Mouse (Mus musculus) heart, adult 18-20 months (tissue): Measurements from ENCODE around the gene Focad. TPM values are rescaled to one million over a fixed set of nuclear protein-coding genes. Genes with fewer than 3 reads are reported as not detected.

Experiments used
- DNase-seq, 2 experiments: peaks; one replicate each; pipeline ENCODE4 v3.0.0; 2021 to 2022; ENCODE audit warnings: mixed read lengths in 1 of 2
- total RNA-seq, 2 experiments: library from RNA; stranded (reverse); gene quantifications; 2 replicates each; pipeline ENCODE4 v1.2.3; 2021

Gene Focad
- total RNA-seq, 2 experiments from 2014 or later, result 15.9 to 16.9 TPM

DNA sequence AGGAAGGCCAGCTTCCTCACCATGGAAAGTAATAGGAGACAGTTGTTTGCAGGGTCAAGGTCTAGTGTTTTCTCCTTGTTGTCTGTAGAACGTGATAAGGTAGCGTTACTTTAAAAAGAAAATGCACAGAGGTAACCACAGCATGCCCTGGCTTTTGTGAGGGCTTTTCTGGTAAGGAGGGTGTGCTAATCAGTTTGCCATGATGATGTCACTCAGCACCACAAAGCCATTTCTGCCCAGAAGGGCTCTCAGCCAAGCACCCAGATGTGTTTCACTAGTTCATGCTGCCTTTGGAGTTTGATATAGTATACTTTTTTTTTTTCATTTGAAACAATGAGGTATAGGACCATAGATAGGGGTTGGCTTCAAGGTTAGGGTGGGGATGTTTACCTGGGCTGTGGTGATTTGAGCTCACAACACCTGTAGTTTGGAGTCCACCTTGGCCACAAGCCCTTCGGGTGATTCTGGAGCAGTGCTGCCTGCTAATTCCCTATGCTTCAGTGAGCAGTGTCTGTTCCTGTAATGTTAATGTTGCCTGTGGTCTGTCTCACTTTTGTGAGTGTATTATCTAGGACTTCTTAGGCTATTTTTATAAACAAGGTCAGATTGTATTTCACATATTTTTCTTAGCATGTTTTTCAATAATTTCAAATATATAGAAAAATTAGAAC, 61.2 kb downstream of the Focad start:
- no peak for DNase-seq

DNA sequence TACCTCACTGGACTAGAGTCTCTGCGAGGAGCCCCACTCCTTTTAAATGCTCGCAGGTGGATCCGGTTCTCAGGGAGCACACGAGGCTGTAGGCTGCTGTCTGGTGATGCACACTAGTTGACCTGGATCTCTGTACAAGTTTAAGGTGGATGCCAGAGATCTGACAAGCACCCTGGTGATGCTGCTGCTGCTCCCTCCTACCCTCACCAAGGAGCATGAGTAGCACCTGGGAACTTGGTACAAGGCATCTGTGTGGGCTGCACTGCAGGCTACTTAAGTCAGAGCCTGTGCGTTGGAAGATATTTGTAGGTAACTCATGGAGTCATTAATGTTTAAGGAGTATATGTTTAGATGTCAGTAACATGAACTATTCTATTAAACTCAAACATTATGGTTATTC, 62.5 kb downstream of the Focad start:
- DNase-seq, result no peak

- no peak for DNase-seq
Measured at GRCm38 (mm10) chr4:88157644-88158043, 63.2 kb downstream of the Focad start.

DNA sequence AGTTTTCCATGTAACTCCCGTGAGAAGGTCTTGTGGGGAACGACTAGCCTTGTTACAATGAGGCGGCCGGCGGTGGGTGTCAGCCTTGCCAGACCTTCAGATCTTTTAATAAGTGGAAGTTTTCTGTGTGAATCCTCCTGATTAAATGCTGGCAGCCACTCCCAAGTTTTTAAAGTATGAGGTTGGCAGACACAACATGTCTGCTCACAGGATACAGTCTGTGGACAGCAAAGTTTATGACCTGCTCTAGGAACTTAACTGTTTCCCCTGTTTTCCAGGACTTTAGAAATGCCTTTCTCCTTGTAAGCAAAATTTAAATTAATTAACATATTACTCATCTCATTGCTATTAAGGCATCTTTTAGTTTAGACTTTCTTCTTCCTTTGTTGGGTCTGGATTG, 64.8 kb downstream of the Focad start:
- DNase-seq, result no peak

- DNase-seq, result no peak
Measured at GRCm38 (mm10) chr4:88159700-88160099, 65.3 kb downstream of the Focad start.

DNA sequence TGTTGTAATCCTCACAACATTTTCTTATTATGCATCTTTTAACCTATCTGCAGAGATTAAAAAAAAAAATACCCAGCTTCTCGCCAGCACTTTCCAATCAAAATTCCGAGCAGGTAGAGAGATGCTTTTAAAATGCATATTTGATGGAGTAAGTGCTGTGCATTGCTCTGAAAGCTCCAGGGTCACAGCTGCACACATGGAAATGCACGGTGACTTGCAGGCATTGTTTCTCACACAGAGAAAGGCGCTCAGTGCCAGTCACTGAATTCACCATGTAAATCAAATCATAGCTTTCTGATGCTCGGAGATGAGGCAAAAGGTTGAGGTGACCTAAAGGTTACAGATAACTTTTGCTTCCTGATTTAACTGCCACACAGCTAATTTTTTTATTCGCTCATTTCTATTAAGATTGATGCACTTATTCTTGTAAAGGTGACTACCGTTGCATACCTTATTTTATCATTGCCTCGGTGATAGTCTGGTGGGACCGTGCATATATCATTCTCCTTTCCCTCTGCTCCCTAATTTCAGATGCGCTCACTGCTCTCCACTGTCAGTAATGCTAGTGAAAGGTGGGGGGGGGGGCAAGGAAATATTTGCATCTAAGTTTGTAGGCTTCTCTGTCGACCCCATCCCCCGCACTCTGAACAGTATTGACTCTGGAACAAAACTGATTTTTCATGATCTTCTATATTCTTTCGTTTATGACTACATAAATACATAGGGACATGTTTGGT, 69.2 kb downstream of the Focad start:
- no peak for DNase-seq

DNA sequence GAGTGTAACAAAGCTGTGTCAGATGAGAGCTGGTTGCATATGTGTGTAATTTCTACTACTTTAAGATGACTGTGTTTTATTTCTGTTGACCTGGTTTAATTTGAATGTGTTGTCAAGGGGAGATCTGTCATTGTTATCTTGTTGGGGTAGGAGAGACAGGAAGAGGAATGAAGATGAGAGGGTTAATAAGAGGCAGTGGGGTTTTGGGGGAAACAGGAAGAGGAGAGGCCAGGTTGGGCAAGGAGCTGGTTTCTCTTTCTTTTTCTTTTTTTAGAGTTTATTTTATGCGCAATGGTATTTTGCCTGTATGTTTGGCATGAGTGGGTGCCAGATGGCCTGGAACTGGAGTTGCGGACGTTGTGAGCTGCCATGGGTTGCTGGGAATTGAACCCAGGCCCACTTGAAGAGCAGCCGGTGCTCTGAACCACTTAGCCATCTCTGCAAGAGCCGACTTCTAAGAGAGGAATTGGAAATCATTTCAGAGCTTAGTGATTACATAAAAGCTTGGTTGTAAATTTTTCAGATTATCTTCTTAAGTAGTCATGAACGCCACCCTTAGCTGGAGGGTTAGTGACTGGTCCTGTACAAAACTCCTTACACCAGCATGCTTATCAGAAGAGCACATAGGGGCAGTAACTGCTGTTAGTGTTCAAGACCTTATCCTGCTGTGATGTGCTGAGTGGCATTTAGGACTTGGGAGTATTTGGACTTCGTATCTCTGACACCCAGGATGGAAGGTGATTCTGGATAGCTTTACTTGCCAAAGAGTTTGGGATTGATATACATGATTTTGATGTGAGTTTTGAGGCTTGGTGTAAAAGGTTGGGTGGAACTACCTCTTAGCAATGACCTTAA, 72.8 kb downstream of the Focad start:
- DNase-seq, result no peak

DNA sequence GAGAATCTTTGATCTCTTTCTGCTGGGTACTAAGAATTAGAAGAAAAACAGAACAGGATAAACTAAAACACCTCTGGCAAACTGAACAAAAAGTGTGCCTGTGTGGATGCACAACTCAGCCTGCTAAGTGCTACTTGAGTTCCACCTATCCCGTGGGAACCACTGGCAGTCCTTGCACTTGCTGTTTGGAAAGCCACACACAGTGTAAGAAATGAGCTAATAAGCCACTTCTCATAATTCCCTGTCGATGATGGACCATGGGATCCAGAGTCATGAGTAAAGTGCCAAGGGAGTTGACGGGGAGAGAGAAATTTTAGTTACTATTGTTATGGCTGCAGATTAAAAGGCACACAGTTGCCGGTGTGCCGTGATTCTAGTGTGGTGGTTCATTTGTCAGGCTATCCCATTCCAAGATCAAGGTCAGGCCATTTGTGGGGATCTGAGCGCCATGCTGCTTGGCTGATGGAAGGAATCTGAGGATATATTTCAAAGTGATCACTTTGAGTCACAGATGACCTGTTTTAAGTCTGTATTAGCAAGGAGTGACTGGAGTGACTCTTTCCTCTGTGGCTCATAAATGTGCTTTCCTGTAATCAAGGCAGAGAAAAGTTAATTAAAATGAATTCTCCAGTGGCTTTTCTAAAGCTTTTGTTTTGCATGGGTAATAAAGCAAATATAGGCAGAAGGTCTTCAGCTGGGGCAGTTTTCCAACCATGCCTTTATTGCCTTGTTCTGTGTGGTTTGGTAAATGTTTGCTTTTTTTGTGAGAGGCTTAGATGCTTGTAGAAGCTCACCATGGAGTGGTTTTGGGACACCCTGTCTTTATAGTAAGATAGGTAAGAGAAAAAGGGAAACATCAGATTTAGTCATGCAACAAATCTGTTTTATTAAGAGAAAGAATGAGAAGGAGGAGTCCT, 80.9 kb downstream of the Focad start:
- no peak for DNase-seq

DNA sequence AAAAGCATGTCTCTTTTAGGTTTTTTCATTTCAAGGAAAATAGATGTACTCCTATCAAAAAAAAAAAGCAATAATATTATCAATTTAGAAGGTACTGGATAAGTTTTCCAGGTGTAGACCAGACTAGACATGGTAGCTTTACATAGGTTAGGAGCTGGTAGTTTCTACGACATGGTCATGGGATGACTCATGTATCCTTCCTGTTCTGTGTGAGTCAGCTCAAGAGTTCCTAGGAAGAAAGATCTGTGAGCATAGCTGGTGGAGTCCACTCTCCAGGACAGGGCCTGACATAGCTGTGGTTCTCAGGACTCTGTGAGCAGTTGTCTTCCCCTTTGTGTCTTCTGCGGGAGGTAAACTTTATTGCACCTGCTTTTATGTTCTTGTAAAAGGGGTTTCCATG, 84.9 kb downstream of the Focad start:
- DNase-seq, result no peak

- peak in 1 of 2 experiments; percentile 12 for DNase-seq
Measured at GRCm38 (mm10) chr4:88184293-88184692, 89.9 kb downstream of the Focad start.

- DNase-seq, result no peak
Measured at GRCm38 (mm10) chr4:88185872-88186426, 91.5 kb downstream of the Focad start.

- no peak for DNase-seq
Measured at GRCm38 (mm10) chr4:88187649-88188048, 93.2 kb downstream of the Focad start.

DNA sequence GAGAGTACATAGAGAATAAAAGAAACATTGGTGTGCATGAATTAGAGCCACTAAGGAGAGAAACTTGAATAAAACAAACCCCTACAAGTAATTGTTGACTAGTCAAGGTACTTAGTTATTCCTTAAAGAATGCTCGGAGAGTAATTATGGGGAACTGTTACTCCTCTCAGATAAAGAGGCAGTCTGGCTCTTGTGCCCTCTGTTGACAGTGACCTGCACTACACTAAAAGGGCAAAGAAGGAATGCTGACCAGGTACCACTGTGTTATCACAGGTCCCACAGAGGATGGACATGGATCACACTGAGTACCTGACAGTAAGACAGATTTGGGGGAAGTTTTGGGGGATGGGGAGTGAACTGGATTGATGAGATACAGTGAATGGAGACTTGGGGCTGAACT, 95.1 kb downstream of the Focad start:
- no peak for DNase-seq

DNA sequence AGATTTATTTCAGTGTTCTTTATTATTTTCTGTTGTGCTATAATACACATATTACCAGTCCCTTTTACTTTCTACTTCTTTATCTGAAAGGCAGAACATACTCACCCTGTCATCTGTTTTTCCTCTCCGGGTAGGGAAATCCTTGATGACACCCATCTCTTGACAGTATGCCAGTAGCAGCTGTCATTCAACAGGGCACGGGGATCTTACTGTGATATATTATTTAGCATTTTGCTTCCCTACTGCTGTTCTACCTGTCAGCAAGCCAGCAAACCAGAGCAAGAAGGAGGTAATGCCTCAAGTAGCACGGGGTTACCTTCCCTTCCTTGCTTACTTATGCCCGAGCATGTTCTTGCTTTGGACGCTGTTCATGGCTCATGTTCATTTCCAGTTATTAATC, 99.8 kb downstream of the Focad start:
- no peak for DNase-seq

DNA sequence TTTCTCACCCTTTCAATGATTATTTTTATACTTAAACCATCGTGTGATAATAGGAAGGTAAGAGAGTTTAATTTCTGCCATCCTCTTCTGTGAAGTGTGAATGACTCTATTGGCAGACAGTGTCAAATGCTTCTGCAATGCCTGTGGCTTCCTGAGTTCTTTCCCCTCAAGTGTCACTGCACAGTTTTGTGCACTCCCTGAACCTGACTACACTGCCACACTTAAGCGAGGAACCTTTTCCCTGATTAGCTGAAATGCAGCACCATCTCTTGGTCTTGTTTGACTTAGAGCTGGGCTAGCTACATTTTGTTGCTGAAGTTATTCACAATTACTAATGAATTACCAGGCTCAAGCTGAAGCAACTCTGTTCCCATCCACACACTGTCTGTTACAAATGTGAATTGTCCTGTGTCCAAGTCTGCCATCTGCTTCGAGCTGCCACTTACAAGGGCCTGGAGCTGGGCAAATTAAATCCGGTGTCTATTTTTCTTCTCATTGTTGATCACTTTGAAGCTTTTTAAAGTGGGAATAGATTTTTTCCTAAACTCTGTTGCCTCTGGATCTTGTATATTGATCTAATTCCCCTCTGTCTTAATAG, 101.6 kb downstream of the Focad start:
- no peak for DNase-seq

- DNase-seq, result no peak
Measured at GRCm38 (mm10) chr4:88196500-88196912, 102.1 kb downstream of the Focad start.

- no peak for DNase-seq
Measured at GRCm38 (mm10) chr4:88197244-88197643, 102.8 kb downstream of the Focad start.

GRCm38 (mm10) chr4:88199186-88199585, 104.8 kb downstream of the Focad start:
- no peak for DNase-seq

DNA sequence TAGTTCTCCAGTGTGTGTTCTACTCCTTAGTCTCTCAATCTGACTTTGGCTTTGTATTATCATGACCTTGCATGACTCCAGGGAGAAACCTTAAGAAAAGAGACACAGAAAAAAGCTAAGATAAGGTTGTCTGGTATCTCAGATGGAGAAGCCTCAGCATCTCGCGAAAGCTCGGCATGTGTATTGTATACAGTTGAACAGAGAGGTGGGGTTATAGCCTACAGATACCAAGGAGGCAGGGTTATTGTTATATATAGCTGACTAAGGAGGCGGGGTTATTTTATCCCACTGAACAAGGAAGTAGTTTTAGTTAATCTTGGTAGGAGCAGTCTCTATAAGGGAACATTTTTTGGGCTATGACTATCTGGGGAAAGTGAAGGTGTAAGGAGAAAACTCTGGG, 106.6 kb downstream of the Focad start:
- no peak for DNase-seq

- DNase-seq, result no peak
Measured at GRCm38 (mm10) chr4:88208676-88209075, 114.2 kb downstream of the Focad start.

DNA sequence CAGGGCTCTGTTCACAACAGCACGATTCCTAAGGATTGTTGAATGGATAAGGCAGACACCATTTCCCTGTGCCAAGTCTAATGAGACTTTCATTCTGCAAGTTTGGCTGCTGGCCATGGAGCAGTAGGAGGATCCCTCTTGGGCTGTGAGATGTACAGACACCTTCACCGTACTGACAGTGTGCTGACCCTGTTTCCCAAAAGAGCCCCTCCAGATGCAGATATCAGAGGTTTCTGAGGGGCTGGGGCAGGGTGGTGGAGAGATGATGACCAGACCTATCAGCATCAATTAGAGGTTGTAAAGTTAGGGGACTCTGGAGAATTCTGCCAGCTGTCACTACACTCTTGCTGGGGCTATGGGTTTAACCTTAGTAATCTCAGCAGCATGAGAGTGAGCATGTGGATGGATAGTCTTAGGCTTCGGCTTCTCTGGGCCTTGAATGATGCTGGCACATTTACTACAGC, 115.0 kb downstream of the Focad start:
- no peak for DNase-seq
